Mouse (Mus musculus): ENCODE data around the gene Tbl3. TPM values are rescaled to one million over a fixed set of nuclear protein-coding genes. Genes with fewer than 3 reads are reported as not detected.

Tbl3 gene
- 62.4 and 69.9 TPM in 2 replicates for polyA plus RNA-seq (2015; fragmentation: Nextera tagmentation; extraction: Ambion mirVana)

DNA sequence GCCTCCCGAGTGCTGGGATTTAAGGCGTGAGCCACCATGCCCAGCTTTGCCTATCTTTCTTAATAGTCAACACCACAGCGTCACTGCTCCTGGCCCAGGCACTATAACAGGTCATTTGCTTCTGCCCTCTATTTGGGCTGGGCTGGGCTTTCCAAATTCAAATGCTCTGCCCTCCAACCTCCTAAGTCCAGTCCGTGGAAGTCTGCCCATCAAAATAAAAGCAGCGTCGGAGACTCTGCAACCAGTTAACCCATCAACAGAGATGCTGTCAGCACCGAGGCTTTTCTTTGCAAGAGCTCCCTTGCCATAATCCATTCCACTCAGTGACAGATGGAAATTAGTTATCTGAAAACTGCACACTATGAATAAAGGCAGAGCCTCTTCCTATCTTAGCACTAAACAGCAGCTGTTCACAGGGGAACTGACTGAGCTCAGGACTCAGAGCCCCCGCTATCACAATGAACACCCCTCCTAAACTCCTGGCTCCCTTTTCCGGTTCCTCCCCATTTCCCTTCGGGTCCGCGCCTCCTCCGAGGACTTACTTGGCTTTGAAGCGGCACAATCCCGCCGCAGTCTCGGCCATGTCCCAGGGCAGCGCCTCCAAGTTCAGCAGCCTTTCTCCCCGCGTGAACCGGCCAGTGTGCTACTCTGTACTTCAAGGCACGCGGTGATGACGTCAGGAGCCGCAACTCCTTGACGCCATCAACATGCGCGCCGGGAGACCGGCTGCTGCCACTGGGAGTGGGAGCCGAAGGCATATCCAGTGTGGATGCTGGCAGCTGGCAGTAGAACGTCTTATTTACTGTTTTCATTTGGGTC lies at the start of gene Tbl3:
Gene Tbl3, minus strand, starts transcription at position 679 of the 819 bp plus-strand sequence.
- Histone ChIP-seq H3K36me3 (ENCODE audit: control insufficient read depth, insufficient read depth, low read length) (peaks cover 12% of the 10 kb centered on the region), H3K4me3 (ENCODE audit: low read length) (peak within 1 kb of the TSS; percentile 86), H3K4me2 (ENCODE audit: low read length) (peak within 1 kb of the TSS; percentile 66), H3K27ac (ENCODE audit: low read depth, low read length) (peak within 1 kb of the TSS; percentile 79), H3K9me3 (ENCODE audit: control insufficient read depth, low read length) (no peaks in the 10 kb centered on the region), H3K4me1 (ENCODE audit: control insufficient read depth, insufficient read depth, low read depth, low read length) (peaks cover 16% of the 10 kb centered on the region), H3K9ac (ENCODE audit: low read depth, low read length) (peak within 1 kb of the TSS; percentile 78), H3K27me3 (replicated peaks; ENCODE audit: control insufficient read depth, insufficient read depth, low read length) (no peaks in the 10 kb centered on the region)
- WGBS, result 4% methylated on average over 32 of the region's 32 CpGs
- ATAC-seq, result peak; percentile 92

DNA sequence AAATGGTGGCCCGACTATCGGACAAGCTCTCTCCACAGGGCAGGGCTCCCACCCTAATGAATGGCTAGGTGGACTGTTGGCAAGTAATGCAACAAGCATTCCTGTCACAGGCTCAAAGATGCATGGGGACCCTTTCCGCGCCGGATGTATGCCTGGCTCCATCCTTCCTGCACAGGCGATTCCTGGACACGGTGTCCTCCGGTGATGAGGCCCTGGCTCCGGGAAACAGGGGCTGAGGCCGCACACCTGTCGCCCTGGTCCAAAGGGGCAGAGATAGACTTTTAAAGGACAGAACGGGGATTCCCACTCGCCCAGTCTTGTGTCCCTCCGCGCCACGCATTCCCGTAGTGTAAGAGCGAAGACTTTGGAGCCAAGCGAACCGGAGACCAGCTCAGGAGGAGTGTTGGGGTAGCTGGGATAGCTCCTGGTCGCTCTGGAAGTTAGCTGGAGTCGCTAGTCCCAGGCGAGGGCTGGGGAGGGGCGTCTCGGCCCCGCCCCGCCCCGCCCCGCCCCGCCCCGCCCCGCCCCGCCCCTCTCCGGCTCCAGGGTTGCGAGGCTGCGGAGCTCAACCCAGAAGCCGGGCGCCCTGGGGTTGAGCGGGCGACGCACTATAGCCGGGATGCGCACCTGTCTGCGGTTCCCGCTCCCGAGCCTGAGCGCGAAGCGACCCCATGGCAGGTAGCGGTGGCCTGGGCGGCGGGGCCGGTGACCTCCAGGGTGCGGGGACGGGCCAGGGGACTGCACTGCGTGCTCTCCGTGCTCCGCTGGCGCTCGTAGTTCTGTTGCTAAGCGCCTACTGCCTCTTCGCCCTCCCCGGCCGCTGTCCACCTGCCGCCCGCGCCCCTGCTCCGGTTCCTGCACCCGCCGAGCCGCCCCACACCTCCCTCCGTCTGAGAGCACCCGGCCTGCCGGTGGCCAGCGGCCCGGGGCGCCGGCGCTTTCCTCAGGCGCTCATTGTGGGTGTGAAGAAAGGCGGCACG lies 45.2 kb upstream of the Tbl3 start, which contains the start of gene Hs3st6:
Gene Hs3st6, plus strand, starts transcription at position 574 of the 980 bp plus-strand sequence.
- ATAC-seq, result peak; percentile 60
- Histone ChIP-seq H3K9me3 (ENCODE audit: control insufficient read depth, low read length) (no peaks in the 10 kb centered on the region), H3K4me1 (ENCODE audit: control insufficient read depth, insufficient read depth, low read depth, low read length) (peaks cover 11% of the 10 kb centered on the region), H3K9ac (ENCODE audit: low read depth, low read length) (peak within 1 kb of the TSS; percentile 60), H3K4me3 (ENCODE audit: low read length) (peak within 1 kb of the TSS; percentile 46), H3K4me2 (ENCODE audit: low read length) (peak within 1 kb of the TSS; percentile 85), H3K27ac (ENCODE audit: low read depth, low read length) (no peak within 1 kb of the TSS), H3K36me3 (ENCODE audit: control insufficient read depth, insufficient read depth, low read length) (no peaks in the 10 kb centered on the region), H3K27me3 (replicated peaks; ENCODE audit: control insufficient read depth, insufficient read depth, low read length) (peaks cover 61% of the 10 kb centered on the region)
- WGBS, result under 1% methylated on average over 57 of the region's 82 CpGs

GRCm38 (mm10) chr17:24751528-24751927 lies 44.1 kb upstream of the Tbl3 start:
- Histone ChIP-seq H3K4me1 (ENCODE audit: control insufficient read depth, insufficient read depth, low read depth, low read length) (peaks cover 11% of the 10 kb centered on the region), H3K9ac (ENCODE audit: low read depth, low read length) (no peak overlapping the region), H3K27ac (ENCODE audit: low read depth, low read length) (no peak overlapping the region), H3K4me2 (ENCODE audit: low read length) (no peak overlapping the region), H3K4me3 (ENCODE audit: low read length) (no peak overlapping the region), H3K9me3 (ENCODE audit: control insufficient read depth, low read length) (no peaks in the 10 kb centered on the region), H3K27me3 (replicated peaks; ENCODE audit: control insufficient read depth, insufficient read depth, low read length) (peaks cover 63% of the 10 kb centered on the region), H3K36me3 (ENCODE audit: control insufficient read depth, insufficient read depth, low read length) (no peaks in the 10 kb centered on the region)
- ATAC-seq, result no peak
- 18% methylated on average over 4 of the region's 4 CpGs for WGBS

DNA sequence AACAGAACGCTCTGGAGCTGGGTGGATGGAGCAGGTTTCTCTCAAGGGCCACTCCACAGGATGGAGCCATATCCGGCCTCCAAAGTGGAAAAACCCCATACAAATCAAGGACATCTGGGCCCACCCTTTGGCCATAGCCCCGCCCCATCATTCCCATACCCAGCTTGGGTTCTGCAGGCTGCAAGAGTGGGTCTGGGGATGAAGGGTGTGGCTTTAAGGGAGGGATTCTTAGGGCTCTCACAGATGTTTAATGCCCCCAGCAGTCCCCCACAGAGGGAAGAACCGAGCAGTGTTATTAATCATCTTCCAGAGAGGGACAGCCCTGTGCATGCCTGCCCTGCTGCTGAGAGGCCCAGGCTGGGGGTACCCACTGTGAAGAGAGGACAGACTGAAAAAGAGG lies 39.5 kb upstream of the Tbl3 start:
- ATAC-seq, result no peak
- Histone ChIP-seq H3K27me3 (replicated peaks; ENCODE audit: control insufficient read depth, insufficient read depth, low read length) (peaks cover 29% of the 10 kb centered on the region), H3K4me2 (ENCODE audit: low read length) (no peak overlapping the region), H3K4me3 (ENCODE audit: low read length) (no peak overlapping the region), H3K27ac (ENCODE audit: low read depth, low read length) (no peak overlapping the region), H3K9ac (ENCODE audit: low read depth, low read length) (no peak overlapping the region), H3K4me1 (ENCODE audit: control insufficient read depth, insufficient read depth, low read depth, low read length) (no peaks in the 10 kb centered on the region), H3K9me3 (ENCODE audit: control insufficient read depth, low read length) (no peaks in the 10 kb centered on the region), H3K36me3 (ENCODE audit: control insufficient read depth, insufficient read depth, low read length) (no peaks in the 10 kb centered on the region)
- WGBS, result 45% methylated on average over 4 of the region's 4 CpGs

DNA sequence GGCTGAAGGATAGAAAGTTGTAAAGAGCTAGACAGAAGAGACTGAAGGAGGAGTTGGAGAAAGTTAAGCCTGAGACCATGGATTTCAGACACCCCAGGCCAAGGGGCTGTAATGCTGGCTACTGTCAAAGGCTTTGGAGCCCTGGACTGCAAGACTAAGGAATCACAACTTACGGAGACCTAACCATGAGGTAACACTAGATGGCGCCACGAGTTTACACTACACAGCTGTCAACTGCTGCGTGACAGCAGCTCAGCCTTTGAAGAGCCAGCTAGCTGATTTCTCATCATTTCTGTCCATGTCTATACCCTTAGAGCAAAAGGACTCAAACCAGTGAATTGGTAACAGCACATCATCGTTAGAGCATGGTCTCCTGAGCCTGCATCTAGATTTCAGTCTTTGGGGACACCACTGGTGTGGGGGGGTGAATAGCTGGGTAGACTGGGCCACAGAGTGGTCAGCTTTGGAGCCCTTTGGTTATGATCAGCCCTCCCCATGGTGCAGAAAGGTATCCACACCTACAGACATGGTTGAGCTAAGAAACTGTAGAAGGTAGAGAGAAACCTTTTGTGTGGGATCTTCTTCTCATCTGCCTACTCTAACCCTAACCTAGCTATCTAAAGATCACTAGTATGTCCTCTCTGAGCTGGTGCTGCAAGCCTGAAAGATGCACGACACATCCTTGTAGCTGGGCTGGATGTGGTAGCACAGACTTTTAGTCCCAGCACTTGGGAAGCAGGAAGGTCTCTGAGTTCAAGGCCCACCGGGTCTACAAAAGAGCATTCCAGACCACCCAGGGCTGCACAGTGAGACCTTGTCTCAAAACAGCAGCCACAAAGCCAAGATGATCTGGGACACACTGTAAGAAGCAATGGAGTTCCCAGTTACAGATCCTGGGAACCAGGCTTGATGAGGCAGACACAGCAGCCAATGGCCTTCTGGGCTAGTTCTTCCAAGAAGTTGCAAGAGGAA lies 38.4 kb upstream of the Tbl3 start:
- ATAC-seq, result peak; percentile 89
- peak overlapping the region; percentile 18; the same call in 1 of the 2 replicates for H3K9ac ChIP-seq (ENCODE audit: low read depth, low read length)
- H3K4me3 ChIP-seq (ENCODE audit: low read length), result no peak overlapping the region
- H3K27me3 ChIP-seq (replicated peaks; ENCODE audit: control insufficient read depth, insufficient read depth, low read length), result peaks cover 19% of the 10 kb centered on the region
- no peaks in the 10 kb centered on the region for H3K9me3 ChIP-seq (ENCODE audit: control insufficient read depth, low read length)
- H3K4me1 ChIP-seq (ENCODE audit: control insufficient read depth, insufficient read depth, low read depth, low read length), result no peaks in the 10 kb centered on the region
- WGBS, result 22% methylated on average over 7 of the region's 7 CpGs
- H3K27ac ChIP-seq (ENCODE audit: low read depth, low read length), result no peak overlapping the region
- H3K4me2 ChIP-seq (ENCODE audit: low read length), result no peak overlapping the region
- H3K36me3 ChIP-seq (ENCODE audit: control insufficient read depth, insufficient read depth, low read length), result no peaks in the 10 kb centered on the region

DNA sequence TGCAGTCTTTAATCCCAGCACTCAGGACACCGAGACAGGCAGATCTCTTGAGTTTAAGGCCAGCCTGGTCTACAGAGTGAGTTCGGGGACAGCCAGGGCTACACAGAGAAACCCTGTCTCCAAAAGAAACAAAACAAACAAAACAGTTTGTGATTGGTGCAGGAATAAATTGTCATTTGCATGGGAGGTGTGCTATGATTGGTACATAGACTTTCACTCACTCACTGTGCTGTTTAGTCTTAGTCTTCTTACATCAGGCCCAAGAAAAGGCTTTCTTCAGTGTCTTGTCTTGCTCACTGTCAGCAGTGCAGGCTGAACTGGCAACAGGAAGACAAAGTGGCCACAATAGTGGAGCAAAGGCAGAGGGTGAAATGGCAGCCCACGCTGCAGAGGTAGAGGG lies 36.9 kb upstream of the Tbl3 start:
- 80% methylated on average over 3 of the region's 3 CpGs for WGBS
- Histone ChIP-seq H3K27ac (ENCODE audit: low read depth, low read length) (no peak overlapping the region), H3K36me3 (ENCODE audit: control insufficient read depth, insufficient read depth, low read length) (no peaks in the 10 kb centered on the region), H3K9ac (ENCODE audit: low read depth, low read length) (no peak overlapping the region), H3K4me3 (ENCODE audit: low read length) (no peak overlapping the region), H3K4me1 (ENCODE audit: control insufficient read depth, insufficient read depth, low read depth, low read length) (no peaks in the 10 kb centered on the region), H3K27me3 (replicated peaks; ENCODE audit: control insufficient read depth, insufficient read depth, low read length) (peaks cover 7% of the 10 kb centered on the region), H3K9me3 (ENCODE audit: control insufficient read depth, low read length) (no peaks in the 10 kb centered on the region), H3K4me2 (ENCODE audit: low read length) (no peak overlapping the region)
- ATAC-seq, result no peak

GRCm38 (mm10) chr17:24743896-24744295 lies 36.4 kb upstream of the Tbl3 start:
- Histone ChIP-seq H3K27ac (ENCODE audit: low read depth, low read length) (no peak overlapping the region), H3K36me3 (ENCODE audit: control insufficient read depth, insufficient read depth, low read length) (no peaks in the 10 kb centered on the region), H3K27me3 (replicated peaks; ENCODE audit: control insufficient read depth, insufficient read depth, low read length) (peaks cover 3% of the 10 kb centered on the region), H3K4me1 (ENCODE audit: control insufficient read depth, insufficient read depth, low read depth, low read length) (no peaks in the 10 kb centered on the region), H3K9ac (ENCODE audit: low read depth, low read length) (no peak overlapping the region), H3K4me3 (ENCODE audit: low read length) (no peak overlapping the region), H3K4me2 (ENCODE audit: low read length) (no peak overlapping the region), H3K9me3 (ENCODE audit: control insufficient read depth, low read length) (no peaks in the 10 kb centered on the region)
- no peak for ATAC-seq
- WGBS, result 76% methylated on average over 5 of the region's 5 CpGs

DNA sequence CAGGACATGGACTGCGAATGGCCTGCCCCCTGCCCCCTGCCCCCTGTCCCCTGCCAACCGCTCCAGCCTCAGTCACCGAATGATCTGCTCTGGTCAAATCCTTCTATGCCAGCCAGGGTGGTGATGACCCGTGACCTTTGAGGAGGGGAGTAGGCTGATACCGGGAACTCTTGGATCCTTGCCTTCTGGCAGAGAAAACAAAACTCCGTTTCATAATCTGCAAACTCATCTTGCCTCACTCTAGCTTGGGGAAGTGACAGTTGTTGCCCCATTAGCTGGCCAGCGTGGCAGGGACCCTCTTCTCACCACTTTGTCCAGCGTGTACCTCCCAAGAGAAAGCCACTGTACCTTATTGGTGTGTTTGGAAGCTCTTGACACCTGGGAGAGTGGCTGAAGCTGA lies 34.8 kb upstream of the Tbl3 start:
- H3K4me1 ChIP-seq (ENCODE audit: control insufficient read depth, insufficient read depth, low read depth, low read length), result peaks cover 4% of the 10 kb centered on the region
- H3K27me3 ChIP-seq (replicated peaks; ENCODE audit: control insufficient read depth, insufficient read depth, low read length), result peaks cover 2% of the 10 kb centered on the region; the same call in 1 of the 2 replicates
- H3K9ac ChIP-seq (ENCODE audit: low read depth, low read length), result no peak overlapping the region
- no peaks in the 10 kb centered on the region for H3K9me3 ChIP-seq (ENCODE audit: control insufficient read depth, low read length)
- no peak for ATAC-seq
- H3K4me3 ChIP-seq (ENCODE audit: low read length), result no peak overlapping the region
- no peak overlapping the region for H3K4me2 ChIP-seq (ENCODE audit: low read length)
- H3K27ac ChIP-seq (ENCODE audit: low read depth, low read length), result no peak overlapping the region
- no peaks in the 10 kb centered on the region for H3K36me3 ChIP-seq (ENCODE audit: control insufficient read depth, insufficient read depth, low read length)
- 78% methylated on average over 8 of the region's 8 CpGs for WGBS
